Mouse (Mus musculus) forebrain, embryonic 16.5 days (tissue): ENCODE measurements around the gene Tspan5. TPM values are rescaled to one million over a fixed set of nuclear protein-coding genes. Genes with fewer than 3 reads are reported as not detected.

Experiments
- ATAC-seq: fragments of 200-750 bp; cut with Nextera tagmentation; 2 replicates; pipeline ENCODE4 v1.8.0; 2017; ENCODE audit warnings: mild to moderate bottlenecking, moderate library complexity
- H3K27ac ChIP-seq: fragments of 300-500 bp; sonication (generic); 2 replicates; pipeline ENCODE4 v1.5.1; 2014; ENCODE audit warnings: low read length, control low read depth
- H3K27me3 ChIP-seq: fragments of 300-500 bp; sonication (generic); replicated peaks from 2 replicates; pipeline ENCODE4 v1.6.1; 2014; ENCODE audit warnings: low read length; ENCODE audit not compliant: control insufficient read depth, insufficient read depth
- H3K36me3 ChIP-seq: fragments of 300-500 bp; sonication (generic); 2 replicates; pipeline ENCODE4 v1.6.1; 2014; ENCODE audit not compliant: control insufficient read depth, insufficient read depth
- H3K4me1 ChIP-seq: fragments of 300-500 bp; sonication (generic); replicated peaks from 2 replicates; pipeline ENCODE4 v1.6.1; 2014; ENCODE audit warnings: low read length; ENCODE audit not compliant: control insufficient read depth, insufficient read depth
- H3K4me2 ChIP-seq: fragments of 300-500 bp; sonication (generic); 2 replicates; pipeline ENCODE4 v1.6.1; 2014; ENCODE audit warnings: mild to moderate bottlenecking, low read length, control low read depth
- H3K4me3 ChIP-seq: fragments of 300-500 bp; sonication (generic); replicated peaks from 2 replicates; pipeline ENCODE4 v1.5.1; 2014; ENCODE audit warnings: mild to moderate bottlenecking, low read length, control low read depth
- H3K9ac ChIP-seq: fragments of 300-500 bp; sonication (generic); replicated peaks from 2 replicates; pipeline ENCODE4 v1.6.1; 2014; ENCODE audit warnings: low read depth, low read length, control low read depth
- H3K9me3 ChIP-seq: fragments of 300-500 bp; sonication (generic); 2 replicates; pipeline ENCODE4 v1.6.1; 2016; ENCODE audit warnings: low read length; ENCODE audit not compliant: control insufficient read depth
- WGBS: fragments of 180-500 bp; shearing (Covaris S2); extraction: QIAGEN DNeasy Blood & Tissue Kit; methylation state at CpG from one replicate; pipeline ENCODE4 v1.1.7; 2014; 5-methylcytosine and 5-hydroxymethylcytosine counted together
- polyA plus RNA-seq: library from polyadenylated mRNA; unstranded; fragments of >200 nt; fragmentation: Nextera tagmentation; extraction: Ambion mirVana; gene quantifications from 2 replicates; pipeline ENCODE4 v1.2.1, GENCODE M21; 2015

The Tspan5 gene
- polyA plus RNA-seq, 1 experiment from 2014 or later, result 98.7 TPM

DNA sequence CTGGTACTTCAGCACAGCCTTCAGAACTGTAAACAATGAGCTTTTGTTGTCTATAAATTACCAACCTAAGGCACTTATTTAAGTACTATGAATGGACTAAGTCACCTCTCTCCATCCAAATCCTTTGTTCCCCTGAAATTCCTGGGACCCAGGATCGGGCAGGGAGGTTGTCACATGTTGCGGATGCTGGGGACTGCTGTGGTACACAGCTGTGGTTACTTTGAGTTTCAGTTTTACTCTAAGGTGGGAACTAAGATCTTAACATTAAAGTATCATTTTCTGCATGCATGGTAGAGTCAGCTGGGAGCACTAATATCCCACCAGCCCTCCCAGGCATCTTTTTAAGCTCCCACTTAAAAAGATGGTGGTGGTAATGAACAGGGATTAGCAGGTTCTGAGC is 167.3 kb downstream of the Tspan5 start:
- Histone ChIP-seq H3K9me3 (no peaks in the 10 kb centered on the region), H3K4me3 (no peak overlapping the region), H3K9ac (no peak overlapping the region), H3K4me2 (no peak overlapping the region), H3K27ac (no peak overlapping the region), H3K27me3 (no peaks in the 10 kb centered on the region), H3K36me3 (no peaks in the 10 kb centered on the region), H3K4me1 (peaks cover 6% of the 10 kb centered on the region; the same call in 1 of the 2 replicates)
- 68% methylated on average over 2 of the region's 2 CpGs for WGBS
- ATAC-seq, result no peak

DNA sequence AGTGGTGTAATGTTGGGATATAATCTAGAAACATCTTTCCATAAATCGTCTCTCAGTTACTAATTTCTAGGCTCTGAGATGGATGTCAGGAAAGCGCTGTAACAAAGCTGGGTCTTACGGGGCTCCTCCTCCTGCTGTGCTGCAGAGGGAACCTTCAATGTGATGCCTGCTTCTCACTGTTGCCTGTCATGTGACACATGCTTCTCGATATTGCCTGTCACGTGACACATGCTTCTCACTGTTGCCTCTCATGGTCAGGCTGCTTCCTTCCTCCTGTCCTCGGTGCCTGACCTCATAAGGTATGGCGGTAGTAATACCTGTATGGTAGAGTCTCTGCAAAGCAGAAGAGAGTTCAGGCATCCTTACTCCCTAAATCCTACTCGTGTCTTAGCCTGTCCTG is 170.5 kb downstream of the Tspan5 start:
- Histone ChIP-seq H3K9ac (no peak overlapping the region), H3K4me2 (no peak overlapping the region), H3K4me3 (no peak overlapping the region), H3K27ac (no peak overlapping the region), H3K36me3 (no peaks in the 10 kb centered on the region), H3K9me3 (no peaks in the 10 kb centered on the region), H3K27me3 (no peaks in the 10 kb centered on the region), H3K4me1 (no peaks in the 10 kb centered on the region)
- 90% methylated on average over 8 of the region's 8 CpGs for WGBS
- no peak for ATAC-seq

DNA sequence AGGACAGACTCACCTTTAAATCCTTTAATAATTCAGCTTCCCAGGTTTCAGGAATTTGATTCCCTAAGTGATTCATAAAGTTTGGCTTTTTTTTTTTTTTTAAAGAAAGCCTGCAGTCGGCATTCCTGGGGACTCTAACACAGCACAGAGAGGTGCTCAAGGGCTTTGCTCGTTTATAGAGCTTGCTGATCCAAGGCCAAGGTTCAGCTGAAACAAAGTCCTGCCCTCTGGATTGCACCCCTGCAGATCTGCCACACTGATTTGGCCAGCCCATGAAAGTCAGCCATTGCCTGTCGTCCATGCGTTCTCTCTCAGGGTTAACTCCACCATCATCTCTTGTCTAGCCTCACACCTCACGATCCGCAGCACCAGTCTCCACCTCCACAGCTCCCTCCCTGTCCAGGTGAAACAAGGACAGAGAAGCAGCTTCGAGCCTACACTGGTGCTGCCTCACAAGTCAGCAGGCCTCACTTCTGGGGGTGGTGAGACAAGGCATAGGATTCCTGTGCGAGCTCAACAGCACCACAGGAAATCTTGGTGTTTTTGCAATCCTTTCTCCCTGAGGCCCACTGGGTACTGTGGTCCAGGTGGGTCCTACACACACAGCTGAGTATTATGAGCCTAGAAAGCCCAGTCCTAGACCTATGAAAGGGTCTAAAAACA is 172.8 kb downstream of the Tspan5 start:
- no peak overlapping the region for H3K9ac ChIP-seq
- whole genome bisulfite sequencing, result 63% methylated on average over 8 of the region's 8 CpGs
- ATAC-seq, result no peak

DNA sequence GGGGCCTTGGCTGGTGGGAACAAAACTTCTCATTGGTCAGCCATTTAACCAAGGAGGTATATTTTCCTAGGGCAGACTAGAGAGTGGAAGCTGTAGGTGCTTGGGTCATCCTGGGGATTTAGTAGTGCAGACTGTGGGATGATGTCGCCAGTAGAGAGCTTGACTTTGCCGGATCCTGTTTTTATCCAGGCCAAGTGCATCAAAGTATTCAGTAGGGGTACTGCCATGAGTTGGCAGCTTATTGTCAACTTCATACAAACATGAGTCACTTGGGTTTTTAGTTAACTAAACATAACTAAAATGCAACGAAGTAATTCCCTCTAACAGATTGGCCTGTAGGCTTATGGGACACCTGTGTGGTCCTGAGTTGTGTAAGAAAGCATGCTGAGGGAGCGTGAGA is 174.6 kb downstream of the Tspan5 start:
- no peak for ATAC-seq
- Histone ChIP-seq H3K27me3 (no peaks in the 10 kb centered on the region), H3K4me1 (no peaks in the 10 kb centered on the region), H3K9ac (no peak overlapping the region), H3K9me3 (no peaks in the 10 kb centered on the region), H3K36me3 (no peaks in the 10 kb centered on the region), H3K4me3 (no peak overlapping the region), H3K4me2 (no peak overlapping the region), H3K27ac (no peak overlapping the region)
- WGBS, result 90% methylated on average over 4 of the region's 4 CpGs

More for the DNA sequence above, 172.8 kb downstream of the Tspan5 start:
- Histone ChIP-seq H3K4me1 (no peaks in the 10 kb centered on the region), H3K4me2 (no peak overlapping the region), H3K4me3 (no peak overlapping the region), H3K9me3 (no peaks in the 10 kb centered on the region), H3K27me3 (no peaks in the 10 kb centered on the region), H3K27ac (no peak overlapping the region), H3K36me3 (no peaks in the 10 kb centered on the region)

DNA sequence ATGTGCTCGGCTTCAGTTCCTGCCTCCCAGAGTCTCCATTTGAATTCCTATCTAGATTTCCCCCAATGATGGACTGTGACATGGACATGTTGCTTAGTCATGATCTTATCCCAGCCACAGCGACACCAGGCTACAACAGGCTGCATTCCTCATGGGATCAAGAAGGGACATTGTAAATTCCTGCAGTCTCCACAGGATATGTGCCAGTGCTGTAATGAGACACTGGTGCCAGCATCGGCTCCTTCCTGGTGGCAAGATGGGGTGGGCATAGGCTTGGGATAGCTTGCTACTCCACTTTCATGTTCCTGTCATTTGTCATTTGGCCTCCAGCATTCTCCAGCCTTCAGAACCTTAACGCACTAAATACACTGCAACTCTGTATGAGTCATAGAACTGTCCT is 175.0 kb downstream of the Tspan5 start:
- Histone ChIP-seq H3K4me1 (no peaks in the 10 kb centered on the region), H3K36me3 (no peaks in the 10 kb centered on the region), H3K27me3 (no peaks in the 10 kb centered on the region), H3K9me3 (no peaks in the 10 kb centered on the region), H3K27ac (no peak overlapping the region), H3K4me2 (no peak overlapping the region), H3K4me3 (no peak overlapping the region), H3K9ac (no peak overlapping the region)
- ATAC-seq, result no peak
- 81% methylated on average over 4 of the region's 4 CpGs for WGBS

DNA sequence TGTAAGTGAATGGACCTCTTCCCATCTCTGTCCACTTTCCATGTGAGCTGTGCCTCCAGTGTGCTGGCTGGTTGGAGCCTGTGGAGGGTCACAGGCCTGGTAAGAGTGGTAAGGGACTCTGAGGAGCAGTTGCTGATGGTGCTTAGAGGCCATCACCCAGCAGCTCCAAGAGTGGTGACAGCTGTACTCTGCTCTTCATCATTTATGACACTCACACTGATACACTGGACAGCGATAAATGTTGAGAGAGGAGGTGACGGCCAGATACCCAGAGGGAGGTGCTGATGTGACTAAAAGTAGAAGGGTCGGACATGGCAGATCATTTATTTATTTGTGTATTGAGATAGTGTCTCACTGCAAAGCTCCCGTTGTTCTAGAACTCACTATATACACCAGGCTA is 176.2 kb downstream of the Tspan5 start:
- Histone ChIP-seq H3K27me3 (no peaks in the 10 kb centered on the region), H3K36me3 (no peaks in the 10 kb centered on the region), H3K4me1 (no peaks in the 10 kb centered on the region), H3K9ac (no peak overlapping the region), H3K9me3 (no peaks in the 10 kb centered on the region), H3K4me2 (no peak overlapping the region), H3K27ac (no peak overlapping the region), H3K4me3 (no peak overlapping the region)
- ATAC-seq, result no peak
- WGBS, result 92% methylated on average over 4 of the region's 4 CpGs

DNA sequence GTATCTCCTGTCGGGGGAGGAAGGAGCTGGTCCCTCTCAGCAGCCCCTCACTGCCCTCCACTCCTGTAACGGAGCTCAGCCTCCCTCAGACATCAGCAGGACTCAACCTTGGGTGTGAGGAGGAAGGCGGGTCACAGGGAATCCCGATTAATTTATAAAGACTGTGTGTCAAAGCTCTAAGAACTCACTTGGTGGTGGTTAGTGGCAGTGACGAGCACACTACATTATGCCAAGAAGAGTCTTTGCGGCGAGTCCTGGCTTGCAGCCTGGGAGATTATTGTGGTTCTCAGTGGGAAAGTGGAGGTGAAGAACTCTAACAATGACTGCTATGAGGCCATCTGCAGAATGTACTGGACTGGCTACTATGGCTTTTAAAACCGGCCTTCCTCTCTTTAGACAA is 184.2 kb downstream of the Tspan5 start:
- H3K4me3 ChIP-seq, result no peak overlapping the region
- no peaks in the 10 kb centered on the region for H3K4me1 ChIP-seq
- H3K9ac ChIP-seq, result no peak overlapping the region
- ATAC-seq, result no peak
- no peaks in the 10 kb centered on the region for H3K27me3 ChIP-seq
- H3K4me2 ChIP-seq, result no peak overlapping the region
- peaks cover 5% of the 10 kb centered on the region; the same call in 1 of the 2 replicates for H3K36me3 ChIP-seq
- H3K27ac ChIP-seq, result no peak overlapping the region
- H3K9me3 ChIP-seq, result no peaks in the 10 kb centered on the region
- WGBS, result 67% methylated on average over 8 of the region's 8 CpGs

DNA sequence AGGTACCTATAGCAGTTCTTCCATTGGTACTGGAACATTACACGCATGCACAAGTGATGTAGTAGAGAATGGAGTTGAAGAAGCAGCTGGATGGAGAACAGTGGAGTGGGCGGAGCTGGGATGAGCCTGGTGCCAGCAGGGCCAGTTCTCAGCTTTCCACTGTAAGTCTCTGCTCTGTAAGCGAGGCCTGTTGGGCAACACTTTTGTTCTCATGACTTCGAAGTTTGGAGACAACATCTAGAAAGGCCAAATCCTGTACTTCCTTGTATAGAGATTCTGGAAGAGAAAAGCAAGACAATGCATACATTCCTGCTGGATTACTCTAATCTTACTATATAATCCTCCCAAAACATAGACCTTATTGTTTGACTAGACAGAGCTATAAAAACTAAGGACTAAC is 185.4 kb downstream of the Tspan5 start:
- H3K4me3 ChIP-seq, result no peak overlapping the region
- 93% methylated on average over 4 of the region's 4 CpGs for WGBS
- peaks cover 5% of the 10 kb centered on the region; the same call in 1 of the 2 replicates for H3K36me3 ChIP-seq
- no peak for ATAC-seq
- no peak overlapping the region for H3K4me2 ChIP-seq
- no peaks in the 10 kb centered on the region for H3K4me1 ChIP-seq
- no peak overlapping the region for H3K9ac ChIP-seq
- H3K27ac ChIP-seq, result no peak overlapping the region
- H3K27me3 ChIP-seq, result no peaks in the 10 kb centered on the region
- no peaks in the 10 kb centered on the region for H3K9me3 ChIP-seq

DNA sequence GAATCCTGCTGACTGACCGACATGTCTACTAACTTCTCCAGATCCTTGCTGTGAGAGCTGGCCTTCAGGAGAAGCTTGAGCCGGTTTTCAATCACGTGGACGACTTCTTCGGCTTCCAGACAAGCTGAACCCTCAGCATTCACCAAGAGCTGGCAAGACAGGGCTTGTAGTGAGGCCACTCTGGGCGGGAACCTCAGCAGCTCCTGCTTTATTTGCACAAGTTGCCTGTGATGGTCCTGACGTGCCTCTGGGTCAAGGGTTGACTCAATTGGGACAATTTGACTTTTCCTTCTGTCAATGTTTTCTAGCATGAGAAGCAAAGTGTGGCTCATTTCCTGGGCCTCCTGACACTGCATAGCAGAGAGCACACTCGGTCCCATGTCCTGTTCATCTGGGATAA is 194.8 kb downstream of the Tspan5 start:
- 92% methylated on average over 8 of the region's 8 CpGs for WGBS
- Histone ChIP-seq H3K4me3 (no peak overlapping the region), H3K27ac (no peak overlapping the region), H3K4me1 (no peaks in the 10 kb centered on the region), H3K9ac (no peak overlapping the region), H3K36me3 (peaks cover 10% of the 10 kb centered on the region; the same call in 1 of the 2 replicates), H3K4me2 (no peak overlapping the region), H3K27me3 (no peaks in the 10 kb centered on the region), H3K9me3 (no peaks in the 10 kb centered on the region)
- no peak for ATAC-seq

DNA sequence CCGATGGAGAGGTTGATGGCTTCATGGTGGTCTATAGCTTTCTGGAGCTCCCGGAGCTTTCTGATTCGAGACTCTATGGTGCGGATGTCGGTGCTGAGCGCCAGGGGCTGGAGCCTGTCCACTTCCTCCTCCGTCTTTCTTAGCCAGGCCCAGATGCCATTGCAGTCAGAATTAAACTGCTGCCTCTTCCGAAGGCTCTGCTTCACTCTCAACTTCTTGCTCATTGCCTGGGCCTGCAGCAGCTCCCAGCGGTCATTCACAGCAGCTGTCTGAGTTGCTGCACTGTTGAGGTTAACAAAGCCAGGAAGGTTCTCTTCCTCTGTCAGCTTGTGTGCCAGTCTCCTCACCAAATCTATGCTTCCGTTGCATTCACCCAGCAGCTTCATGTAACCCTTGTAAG is 195.2 kb downstream of the Tspan5 start:
- Histone ChIP-seq H3K4me1 (no peaks in the 10 kb centered on the region), H3K36me3 (peaks cover 10% of the 10 kb centered on the region; the same call in 1 of the 2 replicates), H3K27ac (no peak overlapping the region), H3K4me2 (no peak overlapping the region), H3K27me3 (no peaks in the 10 kb centered on the region), H3K9ac (no peak overlapping the region), H3K9me3 (no peaks in the 10 kb centered on the region), H3K4me3 (no peak overlapping the region)
- ATAC-seq, result no peak
- WGBS, result 95% methylated on average over 10 of the region's 10 CpGs
